Mouse (Mus musculus) forebrain, embryonic 10.5 days (tissue): ENCODE data around the gene Hydin. TPM values are rescaled to one million over a fixed set of nuclear protein-coding genes. Genes with fewer than 3 reads are reported as not detected.

ENCODE experiments used
- DNase-seq: peaks from one replicate; pipeline ENCODE4 v3.0.0-alpha.2; 2017; ENCODE audit warnings: low spot score; ENCODE audit errors: extremely low spot score
- H3K27ac ChIP-seq: fragments of 300-500 bp; sonication (generic); 2 replicates; pipeline ENCODE4 v1.5.1; 2016; ENCODE audit warnings: mild to moderate bottlenecking
- H3K27me3 ChIP-seq: fragments of 300-500 bp; sonication (generic); 2 replicates; pipeline ENCODE4 v1.6.1; 2016; ENCODE audit warnings: mild to moderate bottlenecking; ENCODE audit not compliant: poor library complexity, severe bottlenecking
- H3K36me3 ChIP-seq: fragments of 300-500 bp; sonication (generic); replicated peaks from 2 replicates; pipeline ENCODE4 v1.6.1; 2016; ENCODE audit warnings: mild to moderate bottlenecking, moderate library complexity
- H3K4me1 ChIP-seq: fragments of 300-500 bp; sonication (generic); 2 replicates; pipeline ENCODE4 v1.6.1; 2016
- H3K4me3 ChIP-seq: fragments of 300-500 bp; sonication (generic); 2 replicates; pipeline ENCODE4 v1.5.1; 2016; ENCODE audit warnings: mild to moderate bottlenecking, moderate library complexity
- H3K9me3 ChIP-seq: fragments of 300-500 bp; sonication (generic); 2 replicates; pipeline ENCODE4 v1.6.1; 2016; ENCODE audit warnings: mild to moderate bottlenecking, moderate library complexity
- WGBS: fragments of 180-500 bp; shearing (Covaris S2); methylation state at CpG from one replicate; pipeline ENCODE4 v1.1.7; 2016; 5-methylcytosine and 5-hydroxymethylcytosine counted together
- polyA plus RNA-seq: library from polyadenylated mRNA; unstranded; fragments of >200 nt; fragmentation: Nextera tagmentation; extraction: Ambion mirVana; gene quantifications from 2 replicates; pipeline ENCODE4 v1.2.1, GENCODE M21; 2016

Gene Hydin
- polyA plus RNA-seq, 1 experiment from 2014 or later = 0.11 TPM

DNA sequence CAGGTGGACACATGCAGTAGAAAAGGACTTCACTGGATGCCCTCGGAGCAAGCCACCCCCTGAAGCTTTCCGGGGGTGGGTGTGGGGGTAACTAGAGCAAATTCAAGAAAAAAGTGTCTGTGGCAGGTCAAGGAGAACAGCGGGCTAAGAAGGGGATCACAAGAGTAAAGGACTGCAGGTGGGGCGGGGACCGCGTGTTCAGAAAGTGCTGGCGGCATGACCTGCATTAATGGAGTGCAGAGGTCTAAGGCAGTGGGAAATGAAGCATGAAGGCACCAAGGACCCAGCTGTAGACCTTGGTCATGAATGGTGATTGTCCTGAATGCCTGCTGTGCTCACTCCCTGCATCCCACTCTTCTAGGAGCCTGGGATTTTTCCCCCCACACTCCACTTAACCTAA lies 151.0 kb downstream of the Hydin start:
- DNase-seq = no peak
- Histone ChIP-seq H3K4me3 (no peak overlapping the region), H3K27ac (no peak overlapping the region), H3K9me3 (no peaks in the 10 kb centered on the region), H3K36me3 (no peaks in the 10 kb centered on the region), H3K27me3 (peaks cover 11% of the 10 kb centered on the region), H3K4me1 (peaks cover 22% of the 10 kb centered on the region)
- 82% methylated on average over 7 of the region's 7 CpGs for WGBS

DNA sequence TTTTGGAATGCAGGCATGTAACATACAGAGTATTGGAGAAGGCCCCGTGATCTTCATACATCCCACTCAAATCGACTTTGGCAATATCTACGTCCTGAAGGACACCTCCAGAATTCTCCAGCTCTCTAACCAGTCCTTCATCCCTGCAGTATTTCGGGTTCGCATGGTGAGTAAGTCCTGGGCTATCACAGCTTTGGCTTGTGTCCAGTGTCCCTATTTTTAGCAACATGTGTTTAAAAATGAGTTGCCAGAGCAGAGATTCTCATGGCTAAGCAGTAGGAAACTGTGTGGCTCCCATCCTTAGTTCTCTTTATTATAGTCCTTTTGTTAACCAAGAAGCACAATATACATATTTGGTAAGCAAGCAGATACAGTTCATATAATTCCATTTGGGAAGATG lies 152.9 kb downstream of the Hydin start:
- Histone ChIP-seq H3K4me1 (peaks cover 15% of the 10 kb centered on the region), H3K27ac (no peak overlapping the region), H3K27me3 (peaks cover under 1% of the 10 kb centered on the region; the same call in 1 of the 2 replicates), H3K4me3 (no peak overlapping the region), H3K9me3 (no peaks in the 10 kb centered on the region), H3K36me3 (no peaks in the 10 kb centered on the region)
- WGBS = 92% methylated on average over 5 of the region's 5 CpGs
- DNase-seq = no peak

GRCm38 (mm10) chr8:110420221-110420620 lies 153.4 kb downstream of the Hydin start:
- H3K9me3 ChIP-seq = no peaks in the 10 kb centered on the region
- H3K4me1 ChIP-seq = peaks cover 10% of the 10 kb centered on the region
- H3K27me3 ChIP-seq = no peaks in the 10 kb centered on the region; the same call in 1 of the 2 replicates
- DNase-seq = no peak
- H3K4me3 ChIP-seq = no peak overlapping the region
- no peaks in the 10 kb centered on the region for H3K36me3 ChIP-seq
- no peak overlapping the region for H3K27ac ChIP-seq
- WGBS = 92% methylated on average over 3 of the region's 3 CpGs

GRCm38 (mm10) chr8:110424146-110424545 lies 157.4 kb downstream of the Hydin start:
- no peaks in the 10 kb centered on the region for H3K9me3 ChIP-seq
- H3K4me3 ChIP-seq = no peak overlapping the region
- no peak overlapping the region for H3K27ac ChIP-seq
- WGBS = 91% methylated on average over 8 of the region's 8 CpGs
- no peaks in the 10 kb centered on the region for H3K4me1 ChIP-seq
- H3K27me3 ChIP-seq = no peaks in the 10 kb centered on the region
- no peak for DNase-seq
- H3K36me3 ChIP-seq = no peaks in the 10 kb centered on the region

GRCm38 (mm10) chr8:110431340-110431739 lies 164.6 kb downstream of the Hydin start:
- Histone ChIP-seq H3K4me1 (no peaks in the 10 kb centered on the region), H3K36me3 (no peaks in the 10 kb centered on the region), H3K4me3 (no peak overlapping the region), H3K27ac (no peak overlapping the region), H3K9me3 (no peaks in the 10 kb centered on the region), H3K27me3 (no peaks in the 10 kb centered on the region)
- WGBS = 84% methylated on average over 3 of the region's 3 CpGs
- no peak for DNase-seq

DNA sequence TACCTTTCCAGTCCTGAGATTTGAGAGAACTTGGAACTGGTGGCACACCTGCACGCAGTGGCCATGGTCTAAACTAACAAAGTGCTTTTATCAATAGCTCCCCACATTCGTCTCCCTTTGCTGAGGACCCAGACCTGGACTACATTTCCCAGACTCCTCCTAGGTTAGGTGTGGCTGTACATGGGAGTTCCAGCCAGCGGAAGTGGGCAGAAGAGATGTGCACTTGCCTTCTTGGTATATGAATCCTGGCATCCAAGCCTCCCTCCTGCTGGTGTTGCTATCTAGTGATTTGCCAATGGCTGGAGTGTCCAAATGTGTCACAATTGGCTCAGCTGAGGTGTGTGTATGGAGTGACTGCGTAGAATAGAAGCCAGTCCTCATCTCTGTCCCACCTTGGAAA lies 173.8 kb downstream of the Hydin start:
- Histone ChIP-seq H3K4me3 (no peak overlapping the region), H3K27me3 (no peaks in the 10 kb centered on the region), H3K4me1 (peaks cover 6% of the 10 kb centered on the region; the same call in 1 of the 2 replicates), H3K27ac (no peak overlapping the region), H3K36me3 (no peaks in the 10 kb centered on the region), H3K9me3 (no peaks in the 10 kb centered on the region)
- WGBS = 79% methylated on average over 4 of the region's 4 CpGs
- no peak for DNase-seq

- Histone ChIP-seq H3K4me3 (no peak overlapping the region), H3K36me3 (no peaks in the 10 kb centered on the region), H3K9me3 (no peaks in the 10 kb centered on the region), H3K27me3 (no peaks in the 10 kb centered on the region), H3K27ac (no peak overlapping the region), H3K4me1 (peaks cover 6% of the 10 kb centered on the region; the same call in 1 of the 2 replicates)
- DNase-seq = no peak
- WGBS = 89% methylated on average over 2 of the region's 2 CpGs
Measured at GRCm38 (mm10) chr8:110444276-110444675, 177.5 kb downstream of the Hydin start.

DNA sequence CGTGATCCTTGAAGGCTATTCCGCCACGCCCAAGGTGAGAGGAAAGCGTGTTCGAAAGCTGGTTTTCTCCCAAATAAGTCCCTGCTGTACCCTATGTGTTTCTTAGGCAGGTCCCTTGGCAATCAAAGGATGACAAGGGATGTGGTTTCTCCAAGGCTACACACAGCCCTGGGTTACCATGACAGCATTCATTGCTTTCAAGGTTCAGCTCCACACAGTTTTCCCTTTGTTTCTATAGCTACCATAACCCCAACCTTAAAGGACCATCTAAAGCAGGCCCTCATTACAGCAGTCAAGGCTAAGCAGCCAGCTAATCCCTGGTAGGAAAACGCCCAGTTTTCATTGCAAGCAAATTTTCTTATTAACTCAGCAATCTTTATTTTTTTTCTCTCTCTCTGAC lies 183.7 kb downstream of the Hydin start:
- WGBS = 88% methylated on average over 6 of the region's 6 CpGs

DNA sequence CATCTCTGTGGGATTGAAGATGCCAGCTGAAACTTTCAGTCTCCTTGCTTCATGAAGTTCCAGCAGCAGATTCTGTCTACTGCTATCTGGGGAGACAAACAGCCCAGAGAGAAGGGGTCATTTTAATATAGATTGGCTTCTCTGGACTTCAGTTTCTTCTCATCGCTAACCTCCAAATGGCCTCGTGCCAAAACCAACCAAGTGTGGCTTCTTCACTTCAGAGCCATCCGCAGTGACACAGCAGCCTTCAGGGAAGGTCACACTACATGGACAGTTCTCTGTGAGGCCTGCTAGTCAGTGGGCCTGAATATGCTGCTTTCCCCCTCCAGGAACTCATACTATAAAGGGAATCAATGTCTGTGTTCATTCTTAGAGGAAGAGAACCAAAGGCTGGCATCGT lies 187.7 kb downstream of the Hydin start:
- Histone ChIP-seq H3K36me3 (no peaks in the 10 kb centered on the region), H3K27ac (no peak overlapping the region), H3K27me3 (no peaks in the 10 kb centered on the region), H3K4me3 (no peak overlapping the region), H3K4me1 (peaks cover 8% of the 10 kb centered on the region), H3K9me3 (no peaks in the 10 kb centered on the region)
- no peak for DNase-seq
- 95% methylated on average over 4 of the region's 4 CpGs for WGBS

More for the DNA sequence above, 183.7 kb downstream of the Hydin start:
- H3K9me3 ChIP-seq = no peaks in the 10 kb centered on the region
- no peak for DNase-seq
- no peak overlapping the region for H3K4me3 ChIP-seq
- H3K36me3 ChIP-seq = no peaks in the 10 kb centered on the region
- H3K27ac ChIP-seq = no peak overlapping the region
- H3K27me3 ChIP-seq = no peaks in the 10 kb centered on the region
- peaks cover 8% of the 10 kb centered on the region for H3K4me1 ChIP-seq

GRCm38 (mm10) chr8:110457424-110457823 lies 190.6 kb downstream of the Hydin start:
- Histone ChIP-seq H3K36me3 (no peaks in the 10 kb centered on the region), H3K27me3 (no peaks in the 10 kb centered on the region), H3K4me1 (no peaks in the 10 kb centered on the region), H3K27ac (no peak overlapping the region), H3K9me3 (no peaks in the 10 kb centered on the region), H3K4me3 (no peak overlapping the region)
- 84% methylated on average over 4 of the region's 4 CpGs for WGBS
- no peak for DNase-seq

GRCm38 (mm10) chr8:110462627-110463208 lies 195.9 kb downstream of the Hydin start:
- WGBS = 85% methylated on average over 10 of the region's 10 CpGs

GRCm38 (mm10) chr8:110463773-110464460 lies 197.1 kb downstream of the Hydin start:
- Histone ChIP-seq H3K4me3 (no peak overlapping the region), H3K4me1 (peaks cover 8% of the 10 kb centered on the region), H3K9me3 (no peaks in the 10 kb centered on the region), H3K27me3 (no peaks in the 10 kb centered on the region), H3K27ac (no peak overlapping the region), H3K36me3 (no peaks in the 10 kb centered on the region)
- 89% methylated on average over 10 of the region's 10 CpGs for WGBS
- no peak for DNase-seq

More at GRCm38 (mm10) chr8:110462627-110463208, 195.9 kb downstream of the Hydin start:
- peaks cover 8% of the 10 kb centered on the region for H3K4me1 ChIP-seq
- H3K9me3 ChIP-seq = no peaks in the 10 kb centered on the region
- no peaks in the 10 kb centered on the region for H3K36me3 ChIP-seq
- no peak for DNase-seq
- no peaks in the 10 kb centered on the region for H3K27me3 ChIP-seq
- H3K27ac ChIP-seq = no peak overlapping the region
- no peak overlapping the region for H3K4me3 ChIP-seq

DNA sequence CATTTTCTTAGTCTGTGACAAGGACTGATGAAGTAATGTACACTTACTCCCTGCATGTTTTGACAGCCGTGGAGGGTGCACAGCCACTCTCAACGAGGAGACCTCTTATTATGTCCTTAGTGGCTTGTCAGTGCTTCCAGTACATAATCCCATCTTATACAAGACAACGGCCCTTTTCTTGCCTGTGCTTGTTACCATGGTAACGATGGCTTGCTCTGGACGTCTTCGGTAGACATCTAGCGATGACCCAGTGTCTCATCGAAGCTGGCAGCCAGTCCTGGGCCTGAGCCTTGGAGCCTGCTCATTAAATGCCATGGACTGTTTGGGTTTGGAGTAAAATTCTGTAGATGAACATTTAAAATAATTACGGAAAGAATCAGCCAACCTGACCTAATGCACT lies 198.8 kb downstream of the Hydin start:
- H3K4me3 ChIP-seq = no peak overlapping the region
- no peak overlapping the region for H3K27ac ChIP-seq
- no peaks in the 10 kb centered on the region for H3K27me3 ChIP-seq
- H3K9me3 ChIP-seq = no peaks in the 10 kb centered on the region
- peaks cover 8% of the 10 kb centered on the region for H3K4me1 ChIP-seq
- DNase-seq = no peak
- H3K36me3 ChIP-seq = no peaks in the 10 kb centered on the region
- WGBS = 54% methylated on average over 9 of the region's 9 CpGs
